9 mouse cellular contexts compared by ENCODE assay signal in the genomic region with DNA sequence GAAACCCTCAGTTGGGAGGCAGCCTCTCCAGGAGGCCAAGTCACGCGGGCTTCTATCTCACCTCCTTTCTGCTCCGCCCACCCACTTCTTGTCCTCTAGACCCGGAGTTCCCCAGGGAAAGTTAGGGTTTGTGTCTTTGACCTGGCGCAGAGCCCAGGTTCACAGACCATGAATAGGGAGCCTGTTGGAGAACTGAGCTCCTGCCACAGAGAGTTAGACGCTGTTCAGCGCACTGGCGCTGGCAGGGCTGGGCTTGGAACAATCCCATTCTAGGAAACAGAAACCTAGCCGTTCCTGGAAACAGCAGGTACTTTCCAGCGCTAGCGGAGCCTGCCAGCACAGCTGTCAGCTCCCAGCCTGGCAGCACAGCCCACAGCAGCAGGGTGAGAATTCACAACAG. TPM values are rescaled to one million over a fixed set of nuclear protein-coding genes. Genes with fewer than 3 reads are reported as not detected.
DNase-seq lines count a peak whose midpoint lies in the region; ATAC-seq and TF ChIP-seq lines count a peak whose summit lies in the region.
"Had no signal": no experiment of that assay in that cellular context is flagged by ENCODE, and none has a peak within 500 bp of the region (broad histone marks: within the 10 kb centered on the region; RNA-seq: fewer than 3 reads in every experiment).

No protein-coding gene starts in this region.

- H3K27me3 ChIP-seq in midbrain, postnatal 0 days (ENCODE audit: insufficient read depth, low read length) = peaks cover 8% of the 10 kb centered on the region
- peaks cover 7% of the 10 kb centered on the region for H3K27me3 ChIP-seq in midbrain, embryonic 11.5 days (ENCODE audit: control insufficient read depth, insufficient read depth, low read length)

- intact Hi-C loops in gastrocnemius, adult 2 months (cut with DNase I) = loop anchor here (5.0 kb wide), 1 partner anchor 46 kb away; no protein-coding TSS in a partner anchor

- no peak overlapping the region for H3K9ac ChIP-seq in midbrain, postnatal 0 days (replicated peaks; ENCODE audit: low read length, poor library complexity, severe bottlenecking)
- H3K9ac ChIP-seq in midbrain, embryonic 11.5 days (ENCODE audit: low read length) = no peak overlapping the region

- no peaks in the 10 kb centered on the region for H3K36me3 ChIP-seq in midbrain, postnatal 0 days (ENCODE audit: insufficient read depth, low read length)
- H3K36me3 ChIP-seq in midbrain, embryonic 11.5 days (ENCODE audit: control insufficient read depth, insufficient read depth, low read length) = no peaks in the 10 kb centered on the region

- H3K9me3 ChIP-seq in midbrain, postnatal 0 days (ENCODE audit: low read length) = no peaks in the 10 kb centered on the region
- H3K9me3 ChIP-seq in midbrain, embryonic 11.5 days (ENCODE audit: control insufficient read depth, low read length) = no peaks in the 10 kb centered on the region

- DNase-seq in adrenal gland, adult (ENCODE audit: inconsistent age in 2 of 2, low spot score in 1 of 2) = peak; percentile 61 to 88
- no peak for DNase-seq in adrenal gland, postnatal 4 days (ENCODE audit: low spot score in 2 of 2)
- peak; percentile 34 for DNase-seq in midbrain, postnatal 0 days (ENCODE audit: low spot score)
- DNase-seq in midbrain, embryonic 11.5 days (ENCODE audit: low spot score, missing footprints) = no peak
- peak; percentile 87 for DNase-seq in gastrocnemius, adult 2 months
- DNase-seq in kidney, postnatal 4 days = peak; percentile 40 to 60
- DNase-seq in testis, postnatal 14 days (ENCODE audit: low spot score) = peak; percentile 45
- no peak for DNase-seq in frontal cortex, postnatal 25 days (ENCODE audit: low spot score in 2 of 2)

- no peak overlapping the region for H3K4me3 ChIP-seq in midbrain, postnatal 0 days (ENCODE audit: low read depth, low read length)
- H3K4me3 ChIP-seq in midbrain, embryonic 11.5 days (ENCODE audit: low read depth, low read length) = no peak overlapping the region
- peak overlapping the region; percentile 62 for H3K4me3 ChIP-seq in gastrocnemius, adult 2 months

- TF ChIP-seq CTCF in midbrain, postnatal 0 days (IDR thresholded peaks at IDR 0.05) = no peak
- no peak for TF ChIP-seq CTCF in gastrocnemius, adult 2 months (IDR thresholded peaks at IDR 0.05)

- no peaks in the 10 kb centered on the region for H3K4me1 ChIP-seq in midbrain, postnatal 0 days (ENCODE audit: insufficient read depth, low read length)
- no peaks in the 10 kb centered on the region for H3K4me1 ChIP-seq in midbrain, embryonic 11.5 days (ENCODE audit: control insufficient read depth, insufficient read depth, low read length)

- H3K27ac ChIP-seq in midbrain, postnatal 0 days (ENCODE audit: low read depth, low read length) = no peak overlapping the region
- no peak overlapping the region for H3K27ac ChIP-seq in midbrain, embryonic 11.5 days (ENCODE audit: low read depth, low read length)
- peak overlapping the region; percentile 71 for H3K27ac ChIP-seq in gastrocnemius, adult 2 months

- no peak for ATAC-seq in midbrain, postnatal 0 days (ENCODE audit: low FRiP score)
- ATAC-seq in midbrain, embryonic 11.5 days (ENCODE audit: low FRiP score) = no peak

- H3K4me2 ChIP-seq in midbrain, postnatal 0 days (ENCODE audit: low read depth, low read length, poor library complexity, severe bottlenecking) = no peak overlapping the region
- H3K4me2 ChIP-seq in midbrain, embryonic 11.5 days = no peak overlapping the region

- 67% methylated on average over 11 of the region's 11 CpGs for WGBS in midbrain, postnatal 0 days
- WGBS in midbrain, embryonic 11.5 days = 92% methylated on average over 11 of the region's 11 CpGs

RNA-seq across cellular contexts. Expression of a gene that starts 15.3 kb away (rescaled TPM):
- 10 to 100 TPM; 32.9 to 33.2 TPM for total RNA-seq in adrenal gland, postnatal 4 days (2021)
- 1.8 and 2.0 TPM in 2 replicates for total RNA-seq in midbrain, postnatal 0 days (2014; rRNA removed)
- 2.9 and 4.2 TPM in 2 replicates for polyA plus RNA-seq in midbrain, postnatal 0 days (2015; fragmentation: Nextera tagmentation; extraction: Ambion mirVana)
- 0.27 and 0.63 TPM in 2 replicates for polyA plus RNA-seq in midbrain, embryonic 11.5 days (2014; fragmentation: Nextera tagmentation; extraction: Ambion mirVana)
- total RNA-seq in gastrocnemius, adult 2 months (2021) = 1 to 10 TPM; 4.9 to 7.5 TPM

RNA-seq across cellular contexts. Expression of a gene that starts 20.0 kb away (rescaled TPM):
- under 1 TPM; 0.28 to 0.65 TPM for total RNA-seq in adrenal gland, postnatal 4 days (2021)
- 1.1 and 1.2 TPM in 2 replicates for total RNA-seq in midbrain, postnatal 0 days (2014; rRNA removed)
- 0.31 and 0.55 TPM in 2 replicates for polyA plus RNA-seq in midbrain, postnatal 0 days (2015; fragmentation: Nextera tagmentation; extraction: Ambion mirVana)
- not detected in 2 replicates for polyA plus RNA-seq in midbrain, embryonic 11.5 days (2014; fragmentation: Nextera tagmentation; extraction: Ambion mirVana)
- under 1 TPM in 1 of 2 experiments, not detected in 1; 0.11 TPM for total RNA-seq in gastrocnemius, adult 2 months (2021)
- polyA plus RNA-seq: neural tube, embryonic 11.5 days had no signal

RNA-seq across cellular contexts. Expression of a gene that starts 21.2 kb away (rescaled TPM):
- total RNA-seq in adrenal gland, postnatal 4 days (2021) = 10 to 100 TPM; 25.0 to 27.4 TPM
- total RNA-seq in midbrain, postnatal 0 days (2014; rRNA removed) = 1.7 and 2.8 TPM in 2 replicates
- 4.2 and 5.3 TPM in 2 replicates for polyA plus RNA-seq in midbrain, postnatal 0 days (2015; fragmentation: Nextera tagmentation; extraction: Ambion mirVana)
- polyA plus RNA-seq in midbrain, embryonic 11.5 days (2014; fragmentation: Nextera tagmentation; extraction: Ambion mirVana) = 1.8 and 2.1 TPM in 2 replicates
- total RNA-seq in gastrocnemius, adult 2 months (2021) = 1 to 10 TPM; 2.2 to 3.4 TPM

RNA-seq across cellular contexts. Expression of a gene that starts 31.1 kb away (rescaled TPM):
- 10 to 100 TPM; 12.6 to 15.0 TPM for total RNA-seq in adrenal gland, postnatal 4 days (2021)
- 0.99 and 1.1 TPM in 2 replicates for total RNA-seq in midbrain, postnatal 0 days (2014; rRNA removed)
- 2.0 and 3.3 TPM in 2 replicates for polyA plus RNA-seq in midbrain, postnatal 0 days (2015; fragmentation: Nextera tagmentation; extraction: Ambion mirVana)
- polyA plus RNA-seq in midbrain, embryonic 11.5 days (2014; fragmentation: Nextera tagmentation; extraction: Ambion mirVana) = 1.0 and 1.3 TPM in 2 replicates
- total RNA-seq in gastrocnemius, adult 2 months (2021) = 1 to 10 TPM; 1.4 to 1.7 TPM

RNA-seq across cellular contexts. Expression of a gene that starts 31.3 kb away (rescaled TPM):
- total RNA-seq in adrenal gland, postnatal 4 days (2021) = 10 to 100 TPM; 20.8 to 22.1 TPM
- 7.1 and 16.5 TPM in 2 replicates for total RNA-seq in midbrain, postnatal 0 days (2014; rRNA removed)
- 7.7 and 8.3 TPM in 2 replicates for polyA plus RNA-seq in midbrain, postnatal 0 days (2015; fragmentation: Nextera tagmentation; extraction: Ambion mirVana)
- 0.77 and 1.7 TPM in 2 replicates for polyA plus RNA-seq in midbrain, embryonic 11.5 days (2014; fragmentation: Nextera tagmentation; extraction: Ambion mirVana)
- 1 to 10 TPM in 1 of 2 experiments, under 1 TPM in 1; 0.74 to 1.5 TPM for total RNA-seq in gastrocnemius, adult 2 months (2021)

Comparison
In these comparisons a context has a peak if more than half of its experiments do, and no peak if none do; other contexts are left out.
1. DNase-seq: peak in adrenal gland, adult (2 of 2), midbrain, postnatal 0 days (single experiment), gastrocnemius, adult 2 months (single experiment), kidney, postnatal 4 days (2 of 2) and testis, postnatal 14 days (single experiment); none in adrenal gland, postnatal 4 days (0 of 2), midbrain, embryonic 11.5 days (single experiment) and frontal cortex, postnatal 25 days (0 of 2).